Mouse (Mus musculus) cerebral cortex, adult 2 months (tissue): ENCODE measurements around the gene Dennd6b.

Experiments used
- WGBS: fragments of 180-500 bp; shearing (Covaris S2); methylation state at CpG from one replicate; pipeline ENCODE4 v1.1.7; 2018; 5-methylcytosine and 5-hydroxymethylcytosine counted together

The Dennd6b gene

GRCm38 (mm10) chr15:89158516-89158915, 37.8 kb downstream of the Dennd6b start:
- WGBS, result 95% methylated on average over 16 of the region's 16 CpGs

DNA sequence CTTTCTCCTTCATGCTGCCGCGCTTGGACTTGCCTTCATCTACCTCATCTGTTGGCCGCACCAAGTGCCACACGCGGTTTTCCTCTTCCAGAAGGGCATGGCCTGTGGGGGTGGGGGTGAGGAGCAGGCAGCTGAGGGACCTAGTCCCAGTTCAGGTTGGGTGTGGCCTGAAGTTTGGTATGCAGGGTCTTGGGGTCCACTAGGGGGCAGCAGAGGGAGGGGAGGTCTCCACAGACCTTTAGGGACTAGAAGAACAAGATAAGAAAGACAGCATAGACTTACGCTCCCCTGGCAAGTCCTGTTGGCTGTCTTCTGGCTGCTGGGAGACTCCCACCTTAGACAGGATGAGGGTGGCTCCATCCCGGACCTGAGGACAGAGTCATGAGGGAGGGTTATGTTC, 38.3 kb downstream of the Dennd6b start:
- 69% methylated on average over 7 of the region's 7 CpGs for WGBS

DNA sequence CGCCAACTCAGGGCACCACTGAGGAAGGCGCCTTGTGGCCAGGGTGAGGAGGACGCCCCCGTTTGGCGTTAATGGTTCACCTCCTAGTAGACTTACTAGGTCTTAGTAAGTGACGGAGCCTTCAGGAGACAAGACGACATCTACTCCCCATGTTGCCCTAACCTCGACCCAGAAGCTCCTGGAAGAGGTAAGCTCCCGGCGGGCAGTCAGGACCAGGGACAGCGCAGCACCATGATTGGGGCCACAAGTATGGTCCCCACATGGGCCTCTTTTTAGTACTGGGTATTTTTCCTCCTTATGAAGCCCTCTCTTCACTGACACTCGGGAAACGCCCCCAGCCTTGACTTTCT, 46.3 kb downstream of the Dennd6b start:
- WGBS, result 21% methylated on average over 13 of the region's 13 CpGs

- WGBS, result under 1% methylated on average over 60 of the region's 61 CpGs
Measured at GRCm38 (mm10) chr15:89149271-89150040, 46.8 kb downstream of the Dennd6b start, which contains the start of gene Mapk11. TSS of gene Mapk11 (minus strand) at chr15:89149628.

DNA sequence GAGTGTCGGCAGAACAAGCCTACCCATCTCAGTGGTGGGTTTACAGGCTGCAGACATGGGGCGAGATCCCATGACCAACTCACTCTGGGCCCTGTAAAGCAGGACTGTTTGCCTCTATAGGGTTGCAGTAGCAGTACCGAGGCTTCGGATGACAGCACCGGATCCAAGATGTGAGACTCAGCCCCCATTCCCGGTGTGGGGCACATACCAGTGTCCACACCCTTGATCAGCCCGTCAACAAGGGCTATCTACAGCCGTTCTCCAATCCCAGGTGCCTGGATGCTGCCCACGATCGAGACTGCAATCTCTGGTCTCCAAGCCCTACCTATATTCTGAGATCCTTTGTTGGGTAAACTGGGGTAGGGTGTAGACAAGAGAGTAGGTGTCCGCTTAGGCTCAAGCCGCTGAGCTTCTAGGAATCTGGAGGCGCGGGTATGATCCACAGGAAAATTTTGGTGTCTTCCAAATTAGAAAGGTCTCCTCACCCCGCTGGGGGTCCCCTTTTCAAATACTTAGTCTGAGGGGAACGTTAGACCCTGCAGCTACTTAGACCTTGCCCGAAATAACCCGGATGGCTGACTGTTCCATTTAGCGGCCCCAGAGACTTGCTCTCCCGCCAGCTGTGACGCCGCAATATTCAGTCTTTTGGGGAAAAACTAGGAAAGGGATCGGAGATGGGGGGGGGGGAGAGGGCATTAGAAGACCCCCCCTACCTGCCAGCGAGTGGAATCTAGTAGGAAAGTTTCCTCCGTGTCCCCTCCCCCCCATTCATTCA, 47.6 kb downstream of the Dennd6b start:
- 7% methylated on average over 25 of the region's 25 CpGs for WGBS

DNA sequence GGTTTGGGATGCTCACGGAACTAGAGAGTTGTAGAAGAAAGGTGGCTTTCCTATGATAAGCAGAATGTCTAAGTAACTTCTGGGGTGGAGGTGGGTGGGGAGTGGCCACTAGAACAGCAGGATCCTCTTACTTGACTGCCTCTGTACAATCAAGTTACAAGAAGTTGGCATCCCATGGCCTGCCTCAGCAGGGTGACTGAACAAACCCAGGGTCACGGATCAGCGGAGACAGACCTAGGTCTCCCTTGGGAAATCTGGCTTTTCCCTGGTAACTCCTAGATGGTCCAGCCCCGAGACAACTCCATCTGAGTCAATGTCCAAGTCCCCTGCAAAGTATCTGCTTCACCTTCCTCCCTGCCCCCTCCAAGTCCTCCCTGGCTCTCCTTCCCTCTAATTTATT, 48.4 kb downstream of the Dennd6b start:
- WGBS, result 58% methylated on average over 4 of the region's 4 CpGs

DNA sequence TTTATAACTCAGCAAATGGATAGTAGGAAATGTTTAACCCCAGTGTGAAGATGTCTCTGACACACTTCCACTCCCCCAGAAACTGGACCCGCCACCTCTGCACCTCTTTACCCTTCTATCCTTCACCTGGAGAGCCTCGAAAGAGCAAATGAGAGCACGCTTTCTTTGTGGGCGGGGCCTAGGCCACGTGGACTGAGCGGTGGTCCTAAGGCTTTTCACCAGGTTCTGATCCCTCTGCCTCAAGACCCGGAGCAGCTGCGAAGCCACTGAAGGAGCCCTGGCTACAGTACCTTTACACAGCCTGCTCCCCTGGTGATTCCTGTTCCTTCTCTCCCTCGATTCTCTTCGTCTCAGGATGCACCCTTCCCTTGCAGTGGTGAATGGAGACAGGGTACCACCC, 48.8 kb downstream of the Dennd6b start:
- 24% methylated on average over 10 of the region's 10 CpGs for WGBS

DNA sequence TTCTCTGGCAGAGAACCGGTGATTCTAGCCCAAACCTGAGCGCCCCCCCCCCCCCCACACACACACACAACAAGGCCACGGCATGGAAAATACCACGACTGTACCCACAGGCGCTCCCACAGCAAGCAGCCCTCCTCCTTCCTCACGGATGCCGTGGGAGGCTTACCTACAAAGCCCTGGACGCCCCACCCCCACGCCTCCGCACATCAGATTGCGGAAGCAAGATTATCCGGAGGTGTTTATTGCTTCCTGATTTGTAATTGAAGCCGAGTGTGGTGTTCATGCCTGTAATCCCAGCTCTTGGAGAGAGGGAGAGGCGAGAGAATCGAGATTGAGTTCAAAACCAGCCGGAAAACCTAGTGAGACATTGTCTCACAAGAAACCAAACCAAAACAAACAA, 49.3 kb downstream of the Dennd6b start:
- WGBS, result 7% methylated on average over 16 of the region's 16 CpGs

DNA sequence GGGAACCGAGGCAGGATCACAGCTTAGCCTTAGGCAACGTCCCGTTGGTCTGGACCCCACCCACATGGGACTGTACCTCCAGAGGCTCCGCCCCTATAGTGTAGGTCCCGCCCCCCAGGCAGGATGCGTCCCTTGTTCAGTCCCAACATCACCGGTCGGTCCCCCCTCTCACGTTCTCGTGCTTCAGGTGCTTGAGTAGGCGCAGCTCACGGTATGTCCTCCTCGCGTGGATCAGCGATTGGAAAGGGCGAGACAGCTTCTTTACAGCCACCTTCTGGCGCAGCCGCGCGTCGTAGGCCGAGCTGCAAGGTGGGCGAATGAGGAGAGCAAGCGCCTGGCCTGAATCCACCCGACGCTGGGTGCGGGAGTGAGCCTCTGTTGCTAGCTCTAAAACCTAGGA, 49.8 kb downstream of the Dennd6b start:
- 5% methylated on average over 27 of the region's 27 CpGs for WGBS

GRCm38 (mm10) chr15:89145813-89146350, 50.4 kb downstream of the Dennd6b start:
- WGBS, result 86% methylated on average over 24 of the region's 24 CpGs

- WGBS, result 86% methylated on average over 11 of the region's 11 CpGs
Measured at GRCm38 (mm10) chr15:89144965-89145364, 51.3 kb downstream of the Dennd6b start.

DNA sequence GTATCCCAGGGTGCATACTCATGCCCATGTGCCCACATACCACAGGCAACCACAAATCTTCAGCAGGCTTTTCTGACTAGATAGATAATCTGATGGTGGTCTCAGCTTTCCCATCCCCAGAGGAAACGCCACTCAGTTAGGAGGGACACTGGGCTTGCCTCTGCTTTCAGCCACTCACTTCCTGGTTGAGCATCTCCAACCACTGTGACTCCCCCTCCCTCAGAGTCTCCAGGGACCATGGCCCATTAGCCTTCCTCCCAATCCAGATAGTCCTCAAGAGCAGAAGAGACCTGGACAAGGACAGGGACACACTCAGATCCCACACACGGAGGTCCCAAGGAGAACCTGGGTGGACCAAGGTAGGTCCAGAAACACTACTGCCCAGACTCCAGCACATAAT, 53.2 kb downstream of the Dennd6b start:
- WGBS, result 91% methylated on average over 2 of the region's 2 CpGs

DNA sequence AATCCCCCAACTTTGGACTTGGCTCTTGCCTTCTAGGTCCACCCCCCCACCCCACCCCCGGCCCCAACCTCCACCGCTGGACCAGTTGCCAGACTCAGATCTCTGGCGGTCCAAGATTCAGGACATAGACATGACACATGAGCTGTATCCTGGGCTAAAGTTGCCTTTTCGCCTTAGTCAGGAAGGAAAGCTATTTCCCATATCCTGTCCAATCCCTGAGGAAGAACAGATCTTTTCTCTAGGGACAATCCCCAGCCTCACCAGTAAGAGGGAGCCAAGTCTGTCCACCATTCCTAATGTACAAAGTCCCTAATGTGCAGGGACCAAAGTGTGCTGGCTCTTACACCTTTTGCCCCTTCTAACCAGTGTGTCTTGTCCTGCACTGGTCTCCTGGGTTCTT, 54.4 kb downstream of the Dennd6b start:
- WGBS, result 68% methylated on average over 4 of the region's 4 CpGs

DNA sequence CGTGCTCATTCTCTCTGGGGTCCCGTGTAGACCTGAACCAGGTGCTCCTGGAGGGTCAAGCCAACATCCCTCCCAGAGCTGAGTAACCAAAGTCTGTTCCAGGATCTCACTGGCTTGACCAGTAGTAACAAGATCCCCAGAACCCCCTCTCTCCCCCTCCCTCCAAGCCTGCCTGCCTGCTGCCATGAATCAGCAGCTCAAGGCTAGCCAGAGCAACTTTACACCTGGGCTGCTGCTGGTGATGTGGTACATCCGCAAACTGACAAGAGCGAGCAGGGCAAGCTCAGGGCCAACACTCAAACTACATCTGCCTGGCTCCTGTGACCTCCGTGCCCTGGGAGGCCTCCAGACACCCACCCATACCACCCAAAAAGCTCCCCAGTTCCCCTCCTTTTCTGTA, 54.9 kb downstream of the Dennd6b start:
- 36% methylated on average over 5 of the region's 5 CpGs for WGBS

DNA sequence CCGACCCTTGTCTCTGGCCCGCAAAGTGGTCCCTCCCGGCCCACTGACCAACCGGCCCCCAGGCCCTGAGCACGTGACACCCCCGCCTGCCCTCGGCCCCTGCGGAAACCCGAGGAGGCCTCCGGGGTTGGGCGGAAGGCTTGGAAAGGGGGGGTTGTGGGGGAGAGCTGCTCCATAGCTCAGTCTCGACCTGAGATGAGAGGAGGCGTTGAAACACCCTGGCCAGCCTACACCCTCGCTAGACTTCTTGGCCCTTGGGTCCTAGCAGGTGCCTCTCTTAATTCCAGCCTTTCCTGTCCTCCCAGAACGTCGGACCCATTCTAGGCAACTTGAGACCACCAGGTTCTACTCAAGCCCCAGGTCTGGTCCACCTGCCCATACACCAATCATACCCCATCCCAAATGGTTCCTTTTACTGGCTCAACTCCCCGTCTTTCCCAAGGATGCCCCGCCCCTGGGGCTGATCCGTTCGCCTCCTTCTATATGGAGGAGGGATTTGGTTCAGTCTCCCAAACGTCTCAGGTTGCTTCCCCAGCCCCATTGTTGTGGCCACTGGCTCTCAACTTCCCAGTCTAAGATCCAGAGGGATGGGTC, 55.5 kb downstream of the Dennd6b start, which contains the start of gene Mapk12:
Mapk12 (minus strand) TSS at position 45 of the 594 bp plus-strand sequence.
- 2% methylated on average over 21 of the region's 21 CpGs for WGBS

GRCm38 (mm10) chr15:89140048-89140658, 56.1 kb downstream of the Dennd6b start:
- under 1% methylated on average over 53 of the region's 53 CpGs for WGBS

- WGBS, result 97% methylated on average over 6 of the region's 6 CpGs
Measured at GRCm38 (mm10) chr15:89138531-89138930, 57.8 kb downstream of the Dennd6b start.

DNA sequence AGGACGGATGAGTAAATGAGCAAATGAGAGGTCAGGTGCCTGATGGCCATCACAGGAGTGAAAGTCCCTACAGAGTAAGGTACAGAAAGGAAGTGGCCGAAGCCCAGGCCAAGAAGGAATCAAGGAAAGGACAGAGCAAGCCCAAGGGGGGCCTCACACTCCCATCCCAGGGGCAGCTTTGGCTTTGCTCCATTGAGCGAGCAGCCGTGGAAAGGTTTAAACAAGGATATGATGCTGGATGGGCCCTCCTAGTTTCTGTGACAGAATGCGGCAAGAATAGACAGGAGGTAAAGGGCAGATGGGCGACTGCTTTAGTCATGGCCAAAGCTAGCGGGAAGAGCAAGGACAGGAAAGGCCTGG, 58.3 kb downstream of the Dennd6b start:
- WGBS, result 84% methylated on average over 7 of the region's 7 CpGs

- WGBS, result 58% methylated on average over 11 of the region's 11 CpGs
Measured at GRCm38 (mm10) chr15:89137378-89138045, 58.8 kb downstream of the Dennd6b start.

GRCm38 (mm10) chr15:89136461-89137155, 59.7 kb downstream of the Dennd6b start:
- 98% methylated on average over 5 of the region's 5 CpGs for WGBS
